Mouse (Mus musculus) adrenal gland, postnatal 4 days (tissue): Measurements from ENCODE around the gene Smagp. TPM values are rescaled to one million over a fixed set of nuclear protein-coding genes. Genes with fewer than 3 reads are reported as not detected.

Experiments
- DNase-seq, 2 experiments: peaks; one replicate each; pipeline ENCODE4 v3.0.0; 2021 to 2022; ENCODE audit warnings: low spot score in 2 of 2, mixed read lengths in 2 of 2
- microRNA-seq: library from miRNA; unstranded; fragments of <30 nt; microRNA quantifications from one replicate; pipeline ENCODE4 v1.2.0, GENCODE M21; 2021
- total RNA-seq, 2 experiments: library from RNA; stranded (reverse); gene quantifications; 2 replicates each; pipeline ENCODE4 v1.2.3; 2021

The Smagp gene
- total RNA-seq, 2 experiments from 2014 or later: 26.7 to 34.3 TPM

DNA sequence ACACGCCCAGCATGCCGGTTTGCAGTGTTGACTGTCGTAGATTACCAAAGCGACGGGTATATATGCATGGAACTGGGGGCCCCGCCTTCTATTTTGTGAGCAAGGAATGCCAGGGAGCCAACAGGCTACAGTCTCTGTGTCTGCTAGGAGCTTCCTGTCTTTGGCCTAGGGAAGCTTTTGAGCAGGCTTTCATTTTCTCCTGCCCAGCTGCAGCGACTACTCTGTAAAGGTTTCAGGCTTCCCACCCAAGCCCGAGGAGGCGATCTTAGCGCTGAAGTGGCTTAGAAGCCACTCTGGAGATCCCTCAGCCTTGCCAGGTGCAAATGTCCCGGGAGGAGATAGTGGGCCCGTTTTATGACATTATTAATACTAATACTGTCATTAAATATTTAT, 37.9 kb downstream of the Smagp start:
- no peak for DNase-seq

DNA sequence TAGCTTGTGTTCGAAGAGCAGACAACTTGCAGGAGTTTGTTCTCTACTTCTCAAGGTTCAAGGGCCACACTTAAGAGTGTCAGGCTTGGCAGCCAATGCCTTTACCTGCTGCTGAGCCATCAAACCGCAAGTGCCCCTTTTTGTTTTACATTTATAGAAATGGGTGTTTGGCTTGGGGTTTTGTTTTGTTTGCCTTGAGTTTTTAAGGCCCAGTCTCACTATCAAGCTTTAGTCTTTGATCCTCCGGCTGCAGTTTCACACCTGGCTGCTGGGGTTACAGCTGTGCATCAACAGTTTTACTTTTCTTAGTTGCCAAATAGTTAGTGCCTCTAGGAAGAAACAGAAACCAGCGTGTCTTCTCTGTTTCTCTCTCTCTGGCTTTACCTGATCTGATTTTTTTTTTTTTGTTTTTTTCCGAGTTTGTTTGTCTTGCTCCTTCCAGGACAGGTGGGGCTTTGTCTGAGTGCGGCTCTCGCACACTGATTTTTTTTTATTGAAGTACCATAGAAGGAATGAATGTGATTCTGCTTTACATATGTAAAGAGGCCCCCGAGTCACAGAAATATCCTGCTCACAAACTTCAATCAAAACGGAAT, 38.4 kb downstream of the Smagp start:
- DNase-seq: no peak

DNA sequence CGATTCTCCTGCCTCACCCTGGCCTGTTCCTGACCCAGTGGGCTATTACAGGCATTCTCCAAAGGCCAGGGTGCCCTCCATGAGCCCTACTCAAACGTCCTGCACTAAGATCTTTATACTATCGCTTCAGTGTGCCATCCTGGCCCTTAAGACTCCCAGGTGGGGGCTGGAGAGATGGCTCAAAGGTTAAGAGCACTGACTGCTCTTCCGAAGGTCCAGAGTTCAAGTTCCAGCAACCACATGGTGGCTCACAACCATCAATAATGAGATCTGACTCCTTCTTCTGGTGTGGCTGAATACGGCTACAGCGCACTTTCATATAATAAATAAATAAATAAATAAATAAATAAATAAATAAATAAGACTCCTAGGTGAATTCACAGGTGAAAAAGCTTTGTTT, 43.9 kb downstream of the Smagp start:
- DNase-seq: no peak

DNA sequence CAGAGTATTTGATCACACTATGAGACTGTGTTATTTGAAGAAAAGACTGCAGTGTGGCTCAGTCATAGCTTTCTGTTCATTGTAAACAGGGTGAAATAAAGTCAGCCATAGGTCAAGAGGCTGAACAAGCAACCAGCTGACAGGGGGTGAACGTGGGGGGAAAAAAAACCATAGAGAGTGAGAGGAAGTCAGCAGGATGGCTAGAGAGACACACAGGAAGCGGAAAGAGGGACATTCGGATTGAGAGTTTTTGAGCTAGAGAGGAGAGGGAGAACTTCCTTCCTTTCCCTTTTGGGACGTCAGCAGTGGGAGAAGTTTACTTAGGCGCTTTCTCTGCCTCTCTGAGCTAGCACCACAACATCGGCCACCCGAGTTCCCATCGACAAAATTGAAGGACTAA, 46.3 kb downstream of the Smagp start:
- DNase-seq: no peak

DNA sequence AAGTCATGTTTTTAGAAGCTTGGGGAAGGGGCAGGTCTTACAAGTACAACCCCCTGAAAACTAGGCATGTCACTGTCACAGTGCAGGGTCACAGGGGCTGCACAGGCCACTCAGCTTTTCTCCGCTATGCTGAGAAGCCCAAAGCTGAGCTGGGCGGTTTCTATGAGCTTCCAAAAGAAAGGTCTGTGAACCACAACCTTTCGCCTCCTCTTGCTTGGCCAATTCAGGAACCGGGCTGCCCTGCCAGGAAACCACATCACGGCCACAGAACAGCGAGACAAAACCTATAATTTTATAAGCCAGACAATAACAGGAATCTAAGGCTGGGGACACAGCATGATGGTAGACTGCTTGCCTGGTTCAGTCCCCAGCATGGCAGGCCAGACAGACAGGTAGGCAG, 48.4 kb downstream of the Smagp start:
- no peak for DNase-seq

DNA sequence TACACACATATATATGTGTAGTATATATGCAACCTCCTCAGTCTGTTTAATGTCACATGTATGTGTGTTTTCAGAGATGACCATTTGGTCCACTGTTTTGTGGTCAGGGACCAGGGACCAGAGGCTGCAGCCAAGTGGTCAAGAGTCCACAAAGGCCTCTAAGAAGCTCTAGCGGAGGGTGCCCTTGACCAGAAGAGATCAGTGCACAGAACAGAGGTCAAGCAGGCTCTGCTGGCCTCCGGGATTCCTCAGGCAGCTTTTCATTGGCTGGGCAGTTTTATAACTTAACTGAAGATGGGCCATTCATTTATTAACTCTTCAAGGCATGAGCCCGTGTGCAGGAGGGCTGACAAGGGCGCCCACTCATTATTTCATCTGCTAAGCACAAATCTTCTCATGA, 49.6 kb downstream of the Smagp start:
- no peak for DNase-seq

DNA sequence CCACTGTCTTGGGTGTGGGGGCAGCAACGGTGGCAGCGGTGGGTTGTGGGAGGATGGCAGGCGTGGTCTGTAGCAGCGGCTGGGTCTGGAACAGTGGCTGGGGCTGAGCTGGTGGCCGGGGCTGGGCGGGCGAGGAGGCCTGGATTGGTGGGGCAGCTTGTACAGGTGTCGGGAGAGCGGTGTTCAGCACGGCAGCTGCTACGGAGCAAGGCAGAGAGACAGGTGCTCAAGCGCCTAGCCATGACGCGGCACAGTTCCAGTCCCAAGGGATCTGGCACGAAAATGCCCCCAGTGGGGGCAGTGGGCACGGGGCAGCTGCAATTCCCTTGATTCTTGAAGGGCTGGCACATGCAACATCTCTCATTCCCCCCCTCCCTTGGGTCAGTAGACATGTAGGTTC, 50.8 kb downstream of the Smagp start:
- no peak for DNase-seq

DNA sequence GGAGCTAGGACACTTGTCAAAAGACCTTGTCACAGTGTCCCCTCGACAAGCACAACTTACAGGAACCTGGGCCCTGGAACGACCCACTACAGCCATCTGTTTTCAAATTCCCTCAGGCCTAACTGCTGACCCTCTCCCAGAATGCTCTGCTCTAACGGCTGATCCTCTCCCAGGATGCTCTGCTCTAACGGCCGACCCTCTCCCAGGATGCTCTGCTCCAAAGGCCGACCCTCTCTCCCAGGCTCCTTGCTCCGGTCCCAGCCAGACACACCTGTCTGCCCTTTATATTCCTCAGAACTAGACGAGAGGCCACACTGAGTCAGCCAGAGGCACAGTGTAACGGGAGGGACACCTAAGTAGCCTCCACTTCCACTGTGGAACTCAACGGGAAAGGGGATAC, 56.6 kb downstream of the Smagp start:
- DNase-seq: no peak

DNA sequence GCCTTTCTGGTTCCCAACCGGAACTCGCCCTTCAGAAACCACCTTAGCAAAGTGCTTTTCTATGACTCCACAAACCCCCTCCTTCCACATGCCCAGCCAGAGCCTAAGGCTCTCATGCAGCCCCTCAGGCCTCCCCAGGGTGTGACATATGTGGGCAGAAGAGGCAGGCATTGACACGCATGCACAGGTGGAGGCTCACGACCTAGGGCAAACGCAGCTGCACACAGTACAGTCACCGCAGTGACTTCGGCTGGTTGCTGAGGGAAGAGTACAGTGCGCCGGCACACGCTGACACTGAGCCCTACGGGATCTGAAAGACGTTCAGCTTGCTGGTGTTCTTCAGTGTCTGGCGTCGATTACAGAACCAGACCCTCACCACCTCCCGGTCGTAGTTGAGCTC, 58.8 kb downstream of the Smagp start:
- no peak for DNase-seq

DNA sequence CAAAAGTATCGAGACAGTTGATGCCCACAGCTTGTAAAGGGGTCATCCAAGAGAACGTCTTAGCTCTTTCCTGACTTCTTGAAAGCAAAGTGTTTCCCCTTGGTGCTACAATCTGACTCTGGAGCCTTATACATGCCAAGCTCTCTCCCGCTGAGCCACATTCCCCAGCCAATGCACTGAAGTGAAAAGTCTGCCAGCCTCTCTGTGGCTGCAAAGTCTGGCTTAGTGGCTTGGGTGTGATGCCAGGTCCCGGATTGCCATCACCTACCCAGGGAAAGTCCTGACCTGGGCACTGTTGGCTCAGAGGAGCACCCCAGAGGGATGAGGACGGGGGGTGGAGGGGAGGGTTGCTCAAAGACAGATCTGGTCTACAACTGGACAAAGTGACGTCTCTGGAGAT, 59.9 kb downstream of the Smagp start:
- no peak for DNase-seq

DNA sequence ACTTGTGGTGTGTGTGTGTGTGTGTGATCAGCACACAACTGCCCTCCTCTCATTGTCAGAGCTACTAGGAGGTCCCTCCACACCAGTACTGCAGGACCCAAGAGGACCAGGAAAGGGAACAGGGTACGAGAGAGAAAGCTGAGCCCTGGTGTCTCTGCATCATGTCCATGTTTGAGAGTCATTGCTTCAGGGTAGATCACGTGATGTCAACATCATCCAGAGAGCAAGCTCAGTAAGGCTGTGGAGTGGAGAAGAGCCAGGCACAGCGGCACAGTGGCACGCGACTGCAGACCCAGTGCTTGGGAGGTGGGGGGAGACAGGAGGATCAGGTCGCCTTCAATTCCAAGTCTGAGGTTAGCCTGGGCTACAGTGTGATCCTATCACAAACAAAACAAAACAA, 60.3 kb downstream of the Smagp start:
- no peak for DNase-seq

DNA sequence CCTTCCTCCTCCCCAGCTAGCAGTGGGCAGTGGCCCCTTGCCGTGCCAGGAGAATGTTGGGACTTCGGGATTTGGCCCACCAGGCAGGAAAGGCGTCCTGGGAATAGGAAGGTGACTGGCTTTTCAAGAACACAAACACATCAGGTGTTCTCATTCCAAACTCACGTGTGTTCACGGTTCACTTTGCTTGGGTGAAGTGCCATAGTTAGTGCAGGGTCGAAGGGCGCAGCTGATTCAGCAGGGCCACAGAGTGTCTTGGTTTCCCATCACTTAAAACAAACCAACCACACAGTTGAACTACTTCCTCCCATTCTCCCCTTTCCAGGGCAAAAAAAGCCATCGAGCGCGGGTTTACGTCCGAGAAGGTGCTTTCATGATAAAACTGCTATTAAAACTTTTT, 61.4 kb downstream of the Smagp start:
- no peak for DNase-seq

DNA sequence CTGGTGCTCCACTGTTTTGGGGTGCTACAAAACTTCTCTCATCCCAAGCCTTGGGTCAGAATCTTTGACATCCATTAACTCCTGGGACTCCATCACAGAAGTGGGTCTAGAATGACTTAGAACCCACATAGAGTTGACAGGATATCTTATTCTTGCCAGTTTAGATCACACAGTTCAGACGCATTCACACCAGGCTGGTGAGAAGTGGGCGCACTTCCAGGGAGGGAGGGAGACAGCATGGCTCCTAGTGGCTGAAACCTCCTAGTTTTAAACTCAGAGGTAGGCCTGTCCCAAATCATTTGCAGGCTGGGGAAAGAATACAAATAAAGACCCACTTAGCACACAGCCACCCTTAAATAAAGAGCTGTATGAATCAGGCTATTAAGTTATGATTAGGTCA, 62.4 kb downstream of the Smagp start:
- DNase-seq: no peak

DNA sequence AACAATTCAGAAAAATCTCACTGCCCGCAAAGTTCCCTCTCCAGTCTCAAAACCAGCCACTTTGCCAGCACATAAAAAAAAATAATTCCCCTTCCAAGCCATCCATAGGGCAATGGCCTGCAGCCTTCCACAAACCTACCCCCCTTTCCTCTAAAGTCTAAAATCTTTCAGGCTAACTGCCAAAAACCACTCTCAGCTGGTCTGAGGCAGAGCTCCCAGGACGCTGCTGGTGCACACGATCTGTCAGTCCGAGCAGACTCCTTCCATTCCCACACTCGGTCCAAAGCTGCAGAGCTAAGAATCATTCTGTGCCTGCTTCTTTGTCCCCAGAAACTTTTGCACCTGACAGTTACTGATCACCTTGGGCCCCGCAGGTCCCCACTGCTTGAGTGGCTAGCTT, 62.8 kb downstream of the Smagp start:
- DNase-seq: no peak

Small RNAs within 50 kb of the gene (microRNA-seq; reads per million reads assigned to microRNA genes)
- gene Mir6961: not detected

Other genes with a start within 250 kb of the Smagp start
- under 1 TPM; 0.23 to 0.59 TPM for gene Gm5475, start 214.8 kb downstream of the Smagp start, total RNA-seq
- gene Slc11a2, start 211.9 kb downstream of the Smagp start, total RNA-seq: 10 to 100 TPM; 73.1 to 89.5 TPM
- 100 to 1,000 TPM in 1 of 2 experiments, 10 to 100 TPM in 1; 93.9 to 111 TPM for gene Letmd1, start 167.9 kb downstream of the Smagp start, total RNA-seq
- gene Csrnp2, start 141.5 kb downstream of the Smagp start, total RNA-seq: 10 to 100 TPM in 1 of 2 experiments, 1 to 10 TPM in 1; 7.4 to 10.1 TPM
- gene Tfcp2, start 84.9 kb downstream of the Smagp start, total RNA-seq: 10 to 100 TPM; 26.3 TPM
- gene Pou6f1, start 37.0 kb downstream of the Smagp start, total RNA-seq: 10 to 100 TPM; 30.7 to 34.4 TPM
- gene Dazap2, start 21.6 kb downstream of the Smagp start, total RNA-seq: 100 to 1,000 TPM; 231 to 238 TPM
- gene Bin2, start 32.6 kb upstream of the Smagp start, total RNA-seq: 1 to 10 TPM; 4.0 to 4.8 TPM
- 100 to 1,000 TPM in 1 of 2 experiments, 10 to 100 TPM in 1; 51.9 to 275 TPM for gene Cela1, start 51.0 kb upstream of the Smagp start, total RNA-seq
- gene Galnt6, start 92.4 kb upstream of the Smagp start, total RNA-seq: 10 to 100 TPM; 15.1 to 17.7 TPM
- gene Slc4a8, start 124.8 kb upstream of the Smagp start, total RNA-seq: 10 to 100 TPM; 15.8 to 22.2 TPM
- 10 to 100 TPM; 10.9 to 13.6 TPM for gene Scn8a, start 232.9 kb upstream of the Smagp start, total RNA-seq